Mouse (Mus musculus): ENCODE measurements at regions not wholly inside any gene's neighbourhood (a gene's known extent, or its start where the extent isn't known, plus 50 kb on each side); places are given as distances from the start of the nearest gene placed in this dataset.

- TF ChIP-seq MYC (IDR thresholded peaks at IDR 0.05; ENCODE audit: low read depth, low read length) (no peak), POLR2A (IDR thresholded peaks at IDR 0.05; ENCODE audit: control insufficient read depth in 1 of 2, insufficient read depth in 1 of 2, low read depth in 1 of 2, low read length in 2 of 2, poor library complexity in 1 of 2) (no peak), POLR2AphosphoS5 (IDR thresholded peaks at IDR 0.05; ENCODE audit: borderline replicate concordance, low read depth, low read length) (no peak), CTCF (IDR thresholded peaks at IDR 0.05 in 2 of 3, conservative IDR thresholded peaks at IDR 0.05 in 1 of 3; ENCODE audit: control insufficient read depth in 1 of 3, insufficient read depth in 1 of 3, low read depth in 2 of 3, low read length in 3 of 3, poor library complexity in 1 of 3, severe bottlenecking in 1 of 3) (no peak), NRF1 (IDR thresholded peaks at IDR 0.05; ENCODE audit: insufficient read depth, low read depth, low read length, poor library complexity, severe bottlenecking) (no peak), HCFC1 (IDR thresholded peaks at IDR 0.05; ENCODE audit: low read depth, low read length) (no peak), ZNF384 (IDR thresholded peaks at IDR 0.05; ENCODE audit: low read depth, low read length) (no peak), TBP (IDR thresholded peaks at IDR 0.05; ENCODE audit: low read depth, low read length) (no peak)
These were observed 62.7 kb upstream of the Dpt start for GRCm38 (mm10) chr1:164733741-164734140.

All from MEL (cell line).